ENCODE assay signal across 29 mouse cellular contexts in the genomic region with DNA sequence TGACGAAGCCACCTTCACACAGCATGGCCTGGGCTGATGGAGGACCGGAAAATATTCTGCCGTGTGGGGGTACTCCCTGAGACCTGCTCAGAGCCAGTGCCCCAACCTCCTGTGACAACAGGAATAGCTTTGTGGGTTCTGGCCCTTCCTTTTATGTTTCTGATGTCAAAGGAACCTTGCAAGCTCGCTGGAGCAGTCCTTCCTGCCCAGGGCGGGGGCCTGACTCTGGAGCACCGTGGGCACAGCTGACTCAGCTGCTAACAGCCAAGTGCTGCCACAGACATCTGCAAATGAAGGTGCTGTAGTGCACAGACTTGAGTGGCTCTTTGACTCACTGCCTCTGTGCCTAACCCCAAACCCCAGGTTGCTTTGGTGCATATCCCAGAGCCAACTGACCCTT. TPM values are rescaled to one million over a fixed set of nuclear protein-coding genes. Genes with fewer than 3 reads are reported as not detected.
A peak's percentile ranks its signal among the peaks of the same experiment; 100 is the strongest.
DNase-seq lines count a peak whose midpoint lies in the region; ATAC-seq and TF ChIP-seq lines count a peak whose summit lies in the region.
"Had no signal": no experiment of that assay in that cellular context is flagged by ENCODE, and none has a peak within 500 bp of the region (broad histone marks: within the 10 kb centered on the region; RNA-seq: fewer than 3 reads in every experiment).

No protein-coding gene starts in this region.

- no peak for TF ChIP-seq CTCF in gastrocnemius, adult 2 months (IDR thresholded peaks at IDR 0.05)

- DNase-seq in CD4-positive helper T cell, adult 2 months (ENCODE audit: low read depth, low spot score): peak; percentile 35
- peak; percentile 13 to 40 for DNase-seq in natural killer cell, adult 2 months (ENCODE audit: low spot score in 2 of 2)
- peak; percentile 57 for DNase-seq in thymus, postnatal 4 days
- no peak for DNase-seq in yolk sac, embryonic 10.5 days (ENCODE audit: low spot score)
- no peak for DNase-seq in cerebellum, postnatal 10 days
- DNase-seq in gastrocnemius, adult 2 months: no peak
- DNase-seq: adrenal gland, postnatal 14 days; cerebellum, adult 11-12 months; cerebellum, adult 9-11 months; gastrocnemius, postnatal 36 days; kidney, adult 8-10 months; kidney, postnatal 4 days; layer of hippocampus, postnatal 36 days; left cerebral cortex, postnatal 4 days; liver, embryonic 13.5 days; lung, adult 18-20 months; right cerebral cortex, postnatal 4 days had no signal

- no peak overlapping the region for H3K4me3 ChIP-seq in gastrocnemius, adult 2 months
- H3K4me3 ChIP-seq: forebrain, embryonic 15.5 days; heart, adult 2 months; heart, embryonic 12.5 days; hindbrain, embryonic 12.5 days; liver, embryonic 13.5 days; midbrain, embryonic 10.5 days; midbrain, embryonic 15.5 days; neural tube, embryonic 12.5 days had no signal

- intact Hi-C loops in gastrocnemius, adult 2 months (cut with DNase I): no loop called here

- H3K27ac ChIP-seq in gastrocnemius, adult 2 months: no peak overlapping the region
- H3K27ac ChIP-seq: forebrain, embryonic 15.5 days; heart, adult 2 months; hindbrain, embryonic 12.5 days; kidney, postnatal 0 days; liver, embryonic 13.5 days; midbrain, embryonic 10.5 days; midbrain, embryonic 15.5 days; neural tube, embryonic 12.5 days had no signal

- peak; percentile 36; the same call in 1 of the 2 replicates for ATAC-seq in granulocyte monocyte progenitor cell, adult 5-6 weeks (replicated peaks; ENCODE audit: poor library complexity, severe bottlenecking)
- ATAC-seq: forebrain, embryonic 15.5 days; intestine, embryonic 16.5 days; lung, postnatal 0 days; midbrain, embryonic 15.5 days had no signal

RNA-seq across cellular contexts. Expression of gene Sgsh, which starts 10.5 kb away (rescaled TPM):
- 4.3 and 5.2 TPM in 2 replicates for total RNA-seq in granulocyte monocyte progenitor cell, adult 5-6 weeks (2014; fragmentation: Nextera tagmentation)
- 2.7 and 4.1 TPM in 2 replicates for total RNA-seq in granulocyte monocyte progenitor cell, adult 5-6 weeks (2017)
- total RNA-seq in gastrocnemius, adult 2 months (2021): 1 to 10 TPM; 2.7 to 3.0 TPM

RNA-seq across cellular contexts. Expression of gene Slc26a11, which starts 10.5 kb away (rescaled TPM):
- 1.1 TPM in 1 of 2 replicates, not detected in the other for total RNA-seq in granulocyte monocyte progenitor cell, adult 5-6 weeks (2014; fragmentation: Nextera tagmentation)
- 0.21 and 0.43 TPM in 2 replicates for total RNA-seq in granulocyte monocyte progenitor cell, adult 5-6 weeks (2017)
- 1 to 10 TPM; 1.9 to 2.8 TPM for total RNA-seq in gastrocnemius, adult 2 months (2021)
- total RNA-seq: MEL had no signal

RNA-seq across cellular contexts. Expression of gene Card14, which starts 37.3 kb away (rescaled TPM):
- not detected in 2 replicates for total RNA-seq in granulocyte monocyte progenitor cell, adult 5-6 weeks (2014; fragmentation: Nextera tagmentation)
- not detected in 2 replicates for total RNA-seq in granulocyte monocyte progenitor cell, adult 5-6 weeks (2017)
- total RNA-seq in gastrocnemius, adult 2 months (2021): under 1 TPM; 0.33 to 0.54 TPM
- total RNA-seq: MEL had no signal

RNA-seq across cellular contexts. Expression of gene Eif4a3, which starts 45.0 kb away (rescaled TPM):
- total RNA-seq in granulocyte monocyte progenitor cell, adult 5-6 weeks (2014; fragmentation: Nextera tagmentation): 280 and 311 TPM in 2 replicates
- 188 and 228 TPM in 2 replicates for total RNA-seq in granulocyte monocyte progenitor cell, adult 5-6 weeks (2017)
- 10 to 100 TPM; 42.1 to 51.6 TPM for total RNA-seq in gastrocnemius, adult 2 months (2021)

RNA-seq across cellular contexts. Expression of gene Rnf213, which starts 48.0 kb away (rescaled TPM):
- 57.7 and 58.1 TPM in 2 replicates for total RNA-seq in granulocyte monocyte progenitor cell, adult 5-6 weeks (2014; fragmentation: Nextera tagmentation)
- 40.5 and 45.5 TPM in 2 replicates for total RNA-seq in granulocyte monocyte progenitor cell, adult 5-6 weeks (2017)
- 1 to 10 TPM; 4.1 to 6.9 TPM for total RNA-seq in gastrocnemius, adult 2 months (2021)

Comparison
In these comparisons a context has a peak if more than half of its experiments do, and no peak if none do; other contexts are left out.
1. DNase-seq: peak in CD4-positive helper T cell, adult 2 months (single experiment), natural killer cell, adult 2 months (2 of 2) and thymus, postnatal 4 days (single experiment); none in yolk sac, embryonic 10.5 days (single experiment), cerebellum, postnatal 10 days (0 of 2) and gastrocnemius, adult 2 months (single experiment).